ENCODE assay signal across 8 mouse cellular contexts in genomic region chr6:114397691-114398217, GRCm38 (mm10). TPM values are rescaled to one million over a fixed set of nuclear protein-coding genes. Genes with fewer than 3 reads are reported as not detected.
DNase-seq lines count a peak whose midpoint lies in the region; ATAC-seq and TF ChIP-seq lines count a peak whose summit lies in the region.

Gene Hrh1, plus strand, starts transcription at chr6:114397936.

- peak; percentile 60 for DNase-seq in right cerebral cortex, adult 18-20 months
- DNase-seq in right cerebral cortex, adult 2 months (ENCODE audit: low spot score in 2 of 2): no peak
- peak; percentile 46 for DNase-seq in embryo, embryonic 10 days (ENCODE audit: low spot score)
- DNase-seq in heart, embryonic 10.5 days (ENCODE audit: low spot score): no peak
- DNase-seq in kidney, postnatal 0 days (ENCODE audit: low spot score): peak; percentile 28
- DNase-seq in retina, postnatal 1 day: peak; percentile 92
- no peak for DNase-seq in MN1 (ENCODE audit: low spot score)

- H3K27ac ChIP-seq in heart, embryonic 10.5 days: peak within 1 kb of the TSS; percentile 59
- no peak within 1 kb of the TSS for H3K27ac ChIP-seq in kidney, postnatal 0 days
- H3K27ac ChIP-seq in lung, embryonic 15.5 days: no peak within 1 kb of the TSS

- no peaks in the 10 kb centered on the region for H3K9me3 ChIP-seq in heart, embryonic 10.5 days
- H3K9me3 ChIP-seq in kidney, postnatal 0 days (replicated peaks; ENCODE audit: low read length): no peaks in the 10 kb centered on the region
- 0 out of 2 replicates have a peak, but pooled peaks cover 4% of the 10 kb centered on the region for H3K9me3 ChIP-seq in lung, embryonic 15.5 days

- peak within 1 kb of the TSS; percentile 69 for H3K4me3 ChIP-seq in heart, embryonic 10.5 days
- peak within 1 kb of the TSS; percentile 43 for H3K4me3 ChIP-seq in kidney, postnatal 0 days (replicated peaks; ENCODE audit: low read depth, low read length)
- H3K4me3 ChIP-seq in lung, embryonic 15.5 days: peak within 1 kb of the TSS; percentile 48

- peak within 1 kb of the TSS; percentile 90 for H3K4me2 ChIP-seq in kidney, postnatal 0 days (ENCODE audit: low read length)
- H3K4me2 ChIP-seq in lung, embryonic 15.5 days: peak within 1 kb of the TSS; percentile 95

- WGBS in heart, embryonic 10.5 days: 1% methylated on average over 47 of the region's 56 CpGs
- whole genome bisulfite sequencing in kidney, postnatal 0 days: under 1% methylated on average over 27 of the region's 56 CpGs
- WGBS in lung, embryonic 15.5 days: under 1% methylated on average over 53 of the region's 56 CpGs

- no peak for TF ChIP-seq CTCF in kidney, postnatal 0 days (IDR thresholded peaks at IDR 0.05; ENCODE audit: low read depth)

- peaks cover 78% of the 10 kb centered on the region for H3K27me3 ChIP-seq in heart, embryonic 10.5 days (ENCODE audit: insufficient read depth, poor library complexity, severe bottlenecking)
- H3K27me3 ChIP-seq in kidney, postnatal 0 days (ENCODE audit: insufficient read depth, low read length): peaks cover 31% of the 10 kb centered on the region
- peaks cover 63% of the 10 kb centered on the region for H3K27me3 ChIP-seq in lung, embryonic 15.5 days

- no peaks in the 10 kb centered on the region for H3K36me3 ChIP-seq in heart, embryonic 10.5 days
- no peaks in the 10 kb centered on the region for H3K36me3 ChIP-seq in kidney, postnatal 0 days (ENCODE audit: insufficient read depth, low read length)
- H3K36me3 ChIP-seq in lung, embryonic 15.5 days: no peaks in the 10 kb centered on the region

- ATAC-seq in kidney, postnatal 0 days (replicated peaks; ENCODE audit: low FRiP score, low read depth): 0 out of 2 replicates have a peak, but pooled peaks have one; percentile 13
- ATAC-seq in lung, embryonic 15.5 days (ENCODE audit: borderline replicate concordance, extremely low read depth, low FRiP score, low TSS enrichment): no peak

- H3K4me1 ChIP-seq in heart, embryonic 10.5 days: peaks cover 15% of the 10 kb centered on the region
- no peaks in the 10 kb centered on the region; the same call in 1 of the 2 replicates for H3K4me1 ChIP-seq in kidney, postnatal 0 days (replicated peaks; ENCODE audit: insufficient read depth, low read length)
- H3K4me1 ChIP-seq in lung, embryonic 15.5 days: peaks cover 23% of the 10 kb centered on the region

- 0 out of 2 replicates have a peak within 1 kb of the TSS, but pooled peaks have one; percentile 42 for H3K9ac ChIP-seq in kidney, postnatal 0 days (ENCODE audit: low read depth, low read length)
- H3K9ac ChIP-seq in lung, embryonic 15.5 days: peak within 1 kb of the TSS; percentile 31; the same call in 1 of the 2 replicates

RNA-seq across cellular contexts. Expression of gene Hrh1, which starts in this region (rescaled TPM):
- not detected in 2 replicates for polyA plus RNA-seq in heart, embryonic 10.5 days (2016; fragmentation: Nextera tagmentation; extraction: Ambion mirVana)
- polyA plus RNA-seq in kidney, postnatal 0 days (2015; fragmentation: Nextera tagmentation; extraction: Ambion mirVana): 0.17 and 0.23 TPM in 2 replicates
- polyA plus RNA-seq in lung, embryonic 15.5 days (2015; fragmentation: Nextera tagmentation; extraction: Ambion mirVana): 0.05 TPM in 1 of 2 replicates, not detected in the other

Comparison
In these comparisons a context has a peak if more than half of its experiments do, and no peak if none do; other contexts are left out.
1. DNase-seq: peak in right cerebral cortex, adult 18-20 months (single experiment), embryo, embryonic 10 days (single experiment) and retina, postnatal 1 day (single experiment); none in right cerebral cortex, adult 2 months (0 of 2), heart, embryonic 10.5 days (single experiment) and MN1 (single experiment).
2. Peak in DNase-seq, ATAC-seq, H3K4me3 ChIP-seq, H3K9ac ChIP-seq and H3K4me2 ChIP-seq in kidney, postnatal 0 days; RNA of the gene not detected or under 1 TPM.
3. Peak in every context shown above with its lines, with median percentiles within 50 percentile points of each other: H3K4me3 ChIP-seq.